Mouse (Mus musculus) midbrain, embryonic 16.5 days (tissue): ENCODE measurements around the gene Irak1. TPM values are rescaled to one million over a fixed set of nuclear protein-coding genes. Genes with fewer than 3 reads are reported as not detected.

Experiments used
- ATAC-seq: fragments of 200-750 bp; cut with Nextera tagmentation; 2 replicates; pipeline ENCODE4 v1.8.0; 2017; ENCODE audit warnings: moderate TSS enrichment
- H3K27ac ChIP-seq: fragments of 300-500 bp; sonication (generic); 2 replicates; pipeline ENCODE4 v1.5.1; 2014; ENCODE audit warnings: mild to moderate bottlenecking, low read length, mixed read lengths
- H3K27me3 ChIP-seq: fragments of 300-500 bp; sonication (generic); 2 replicates; pipeline ENCODE4 v1.6.1; 2014; ENCODE audit warnings: low read depth, low read length, mixed read lengths; ENCODE audit not compliant: control insufficient read depth, insufficient read depth
- H3K36me3 ChIP-seq: fragments of 300-500 bp; sonication (generic); 2 replicates; pipeline ENCODE4 v1.6.1; 2014; ENCODE audit warnings: mild to moderate bottlenecking, low read length, moderate library complexity, mixed read lengths; ENCODE audit not compliant: control insufficient read depth, insufficient read depth
- H3K4me1 ChIP-seq: fragments of 300-500 bp; sonication (generic); 2 replicates; pipeline ENCODE4 v1.6.1; 2014; ENCODE audit warnings: mild to moderate bottlenecking, low read length, mixed read lengths; ENCODE audit not compliant: control insufficient read depth, insufficient read depth
- H3K4me2 ChIP-seq: fragments of 300-500 bp; sonication (generic); 2 replicates; pipeline ENCODE4 v1.6.1; 2014; ENCODE audit warnings: mild to moderate bottlenecking, low read length, mixed read lengths
- H3K4me3 ChIP-seq: fragments of 300-500 bp; sonication (generic); 2 replicates; pipeline ENCODE4 v1.5.1; 2014; ENCODE audit warnings: low read depth, mild to moderate bottlenecking, low read length, moderate library complexity, mixed read lengths
- H3K9ac ChIP-seq: fragments of 300-500 bp; sonication (generic); 2 replicates; pipeline ENCODE4 v1.6.1; 2014; ENCODE audit warnings: low read depth, low read length, mixed read lengths
- H3K9me3 ChIP-seq: fragments of 300-500 bp; sonication (generic); replicated peaks from 2 replicates; pipeline ENCODE4 v1.6.1; 2014; ENCODE audit warnings: mild to moderate bottlenecking, low read length, mixed read lengths; ENCODE audit not compliant: control insufficient read depth, poor library complexity, severe bottlenecking
- WGBS: fragments of 180-500 bp; shearing (Covaris S2); extraction: QIAGEN DNeasy Blood & Tissue Kit; methylation state at CpG from one replicate; pipeline ENCODE4 v1.1.7; 2014; 5-methylcytosine and 5-hydroxymethylcytosine counted together
- polyA plus RNA-seq: library from polyadenylated mRNA; unstranded; fragments of >200 nt; fragmentation: Nextera tagmentation; extraction: Ambion mirVana; gene quantifications from 2 replicates; pipeline ENCODE4 v1.2.1, GENCODE M21; 2015

The Irak1 gene
- polyA plus RNA-seq = 38.8 and 39.3 TPM in 2 replicates

DNA sequence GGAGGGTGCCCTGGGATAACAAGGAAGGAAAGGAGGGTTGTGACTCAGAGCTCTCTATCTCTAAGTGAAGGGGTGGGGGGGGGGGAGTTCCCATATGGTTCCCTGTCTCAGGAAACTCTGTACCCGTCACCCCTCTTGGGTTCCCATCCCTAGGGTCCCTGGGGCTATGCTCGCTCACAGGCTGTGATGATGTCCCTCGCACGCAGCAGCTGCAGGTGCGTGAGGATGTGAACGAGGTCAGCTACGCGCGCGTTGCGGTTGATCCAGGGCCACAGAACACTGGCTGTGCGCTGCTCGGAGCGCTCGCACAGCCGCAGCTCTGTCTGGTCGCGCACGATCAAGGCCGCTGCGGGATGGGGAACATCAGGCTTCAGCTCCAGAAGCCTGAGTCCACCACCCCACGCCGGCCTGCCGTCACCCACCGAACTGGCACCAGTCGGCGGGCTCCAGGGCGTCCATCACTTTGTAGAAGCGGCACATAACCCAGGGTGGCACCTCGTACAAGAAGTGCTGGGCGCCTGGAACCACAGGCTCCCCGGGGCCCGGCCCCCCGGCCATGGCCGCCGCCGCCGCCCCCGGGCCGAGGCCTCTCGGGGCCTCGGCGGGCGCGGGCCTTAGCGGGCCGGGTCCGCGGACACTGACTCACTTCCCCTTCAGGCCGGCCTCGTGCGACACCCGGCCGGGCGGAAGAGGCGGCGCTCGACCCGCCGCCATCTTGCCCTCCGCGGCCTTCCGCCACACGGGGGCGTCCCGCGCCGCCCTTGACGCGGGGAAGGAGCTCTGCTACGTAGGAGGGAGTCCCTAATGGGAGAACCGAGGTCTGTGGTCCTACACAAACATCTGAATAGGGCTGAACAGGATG lies at the start of gene Irak1:
Gene Irak1, minus strand, starts transcription at position 731 of the 862 bp plus-strand sequence.
- peak; percentile 90 for ATAC-seq
- Histone ChIP-seq H3K4me3 (peak within 1 kb of the TSS; percentile 53), H3K9me3 (no peaks in the 10 kb centered on the region), H3K27me3 (no peaks in the 10 kb centered on the region), H3K36me3 (no peaks in the 10 kb centered on the region), H3K4me1 (peaks cover 8% of the 10 kb centered on the region; the same call in 1 of the 2 replicates), H3K27ac (peak within 1 kb of the TSS; percentile 88), H3K4me2 (peak within 1 kb of the TSS; percentile 66), H3K9ac (peak within 1 kb of the TSS; percentile 83)
- 27% methylated on average over 65 of the region's 72 CpGs for WGBS

- Histone ChIP-seq H3K4me1 (no peaks in the 10 kb centered on the region), H3K27ac (no peak overlapping the region), H3K4me3 (no peak overlapping the region), H3K27me3 (no peaks in the 10 kb centered on the region), H3K9me3 (no peaks in the 10 kb centered on the region), H3K9ac (no peak overlapping the region), H3K4me2 (no peak overlapping the region), H3K36me3 (no peaks in the 10 kb centered on the region)
- no peak for ATAC-seq
Measured at GRCm38 (mm10) chrX:74070794-74071193, 47.1 kb upstream of the Irak1 start.

GRCm38 (mm10) chrX:74067891-74068290 lies 44.2 kb upstream of the Irak1 start:
- no peaks in the 10 kb centered on the region for H3K36me3 ChIP-seq
- no peak overlapping the region for H3K27ac ChIP-seq
- ATAC-seq = no peak
- H3K4me3 ChIP-seq = no peak overlapping the region
- no peaks in the 10 kb centered on the region for H3K9me3 ChIP-seq
- no peaks in the 10 kb centered on the region for H3K27me3 ChIP-seq
- no peak overlapping the region for H3K4me2 ChIP-seq
- 85% methylated on average over 9 of the region's 9 CpGs for WGBS
- no peaks in the 10 kb centered on the region for H3K4me1 ChIP-seq
- no peak overlapping the region for H3K9ac ChIP-seq

DNA sequence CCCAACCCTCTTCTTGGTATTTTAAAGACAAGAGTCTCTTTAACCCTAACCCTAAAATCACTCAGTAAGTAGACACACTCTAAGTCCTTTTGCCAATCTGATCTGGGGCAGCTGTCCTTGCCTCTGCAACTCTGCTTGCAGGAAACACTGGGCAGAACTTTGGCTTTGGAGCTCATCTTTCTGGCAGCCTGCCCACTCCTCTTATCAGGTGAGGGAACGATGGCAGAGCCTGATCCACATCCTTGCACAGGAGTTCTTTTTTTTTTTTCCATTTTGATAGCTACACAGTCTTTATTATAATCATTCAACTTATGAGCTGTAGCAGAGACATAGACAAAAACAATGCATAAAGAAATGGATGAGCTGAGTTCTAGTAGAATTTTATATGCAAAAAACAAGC lies 21.4 kb upstream of the Irak1 start:
- Histone ChIP-seq H3K9ac (no peak overlapping the region), H3K36me3 (no peaks in the 10 kb centered on the region), H3K4me2 (no peak overlapping the region), H3K9me3 (no peaks in the 10 kb centered on the region), H3K4me3 (no peak overlapping the region), H3K27ac (no peak overlapping the region), H3K4me1 (no peaks in the 10 kb centered on the region), H3K27me3 (no peaks in the 10 kb centered on the region)
- no peak for ATAC-seq
- WGBS = 70% methylated on average over 1 of the region's 1 CpGs

GRCm38 (mm10) chrX:74037702-74038375 lies 14.1 kb upstream of the Irak1 start:
- no peaks in the 10 kb centered on the region for H3K9me3 ChIP-seq
- H3K27me3 ChIP-seq = no peaks in the 10 kb centered on the region
- peaks cover 7% of the 10 kb centered on the region; the same call in 1 of the 2 replicates for H3K36me3 ChIP-seq
- no peak for ATAC-seq
- no peak overlapping the region for H3K4me2 ChIP-seq
- H3K4me3 ChIP-seq = no peak overlapping the region
- WGBS = 78% methylated on average over 5 of the region's 5 CpGs
- no peak overlapping the region for H3K27ac ChIP-seq
- no peak overlapping the region for H3K9ac ChIP-seq
- no peaks in the 10 kb centered on the region for H3K4me1 ChIP-seq

- no peak overlapping the region for H3K27ac ChIP-seq
- H3K4me2 ChIP-seq = no peak overlapping the region
- no peaks in the 10 kb centered on the region for H3K4me1 ChIP-seq
- no peaks in the 10 kb centered on the region for H3K9me3 ChIP-seq
- ATAC-seq = no peak
- H3K4me3 ChIP-seq = no peak overlapping the region
- no peaks in the 10 kb centered on the region for H3K36me3 ChIP-seq
- WGBS = 94% methylated on average over 1 of the region's 1 CpGs
- no peaks in the 10 kb centered on the region for H3K27me3 ChIP-seq
- no peak overlapping the region for H3K9ac ChIP-seq
Measured at GRCm38 (mm10) chrX:74030000-74030399, 6.3 kb upstream of the Irak1 start.

DNA sequence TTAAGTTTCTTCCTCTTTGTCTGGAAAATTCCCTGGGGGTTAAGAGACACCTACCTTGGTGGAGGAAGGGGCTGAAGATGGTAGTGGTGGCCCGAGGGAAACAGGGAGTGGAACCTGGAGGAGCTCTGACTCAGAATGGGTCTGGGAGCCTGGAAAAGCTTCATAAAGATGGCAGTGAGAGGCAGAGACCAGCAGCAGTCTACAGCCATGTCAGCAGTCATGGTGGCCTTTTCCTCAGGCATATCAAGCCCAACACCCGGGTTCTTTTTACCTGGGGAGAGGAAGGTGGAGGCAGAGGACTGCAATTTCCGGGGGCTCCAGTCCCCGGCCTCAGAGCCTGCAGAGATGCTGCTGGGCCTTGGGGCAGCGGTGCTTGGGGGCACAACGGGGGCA lies 927 bp downstream of the Irak1 start:
- 27% methylated on average over 5 of the region's 6 CpGs for WGBS
- peak; percentile 12; the same call in 1 of the 2 replicates for ATAC-seq

GRCm38 (mm10) chrX:74014597-74014996 lies 9.1 kb downstream of the Irak1 start:
- Histone ChIP-seq H3K4me1 (no peaks in the 10 kb centered on the region), H3K27me3 (no peaks in the 10 kb centered on the region), H3K4me2 (no peak overlapping the region), H3K27ac (no peak overlapping the region), H3K4me3 (no peak overlapping the region), H3K36me3 (no peaks in the 10 kb centered on the region), H3K9ac (no peak overlapping the region), H3K9me3 (no peaks in the 10 kb centered on the region)
- WGBS = 100% methylated on average over 1 of the region's 1 CpGs
- ATAC-seq = no peak

More for the DNA sequence above, 927 bp downstream of the Irak1 start:
- Histone ChIP-seq H3K9me3 (no peaks in the 10 kb centered on the region), H3K36me3 (no peaks in the 10 kb centered on the region), H3K9ac (peak overlapping the region; percentile 83), H3K4me1 (peaks cover 8% of the 10 kb centered on the region; the same call in 1 of the 2 replicates), H3K27ac (peak overlapping the region; percentile 88), H3K4me2 (peak overlapping the region; percentile 66), H3K4me3 (peak overlapping the region; percentile 53), H3K27me3 (no peaks in the 10 kb centered on the region)

GRCm38 (mm10) chrX:74008063-74008462 lies 15.7 kb downstream of the Irak1 start:
- Histone ChIP-seq H3K27me3 (no peaks in the 10 kb centered on the region), H3K27ac (no peak overlapping the region), H3K4me3 (no peak overlapping the region), H3K4me2 (no peak overlapping the region), H3K36me3 (no peaks in the 10 kb centered on the region), H3K9ac (no peak overlapping the region), H3K4me1 (no peaks in the 10 kb centered on the region), H3K9me3 (no peaks in the 10 kb centered on the region)
- ATAC-seq = no peak
- WGBS = 11% methylated on average over 8 of the region's 8 CpGs
